Mouse (Mus musculus) activated CD4-positive, CD25-positive, alpha-beta regulatory T cell, adult 9 weeks (primary cell): ENCODE measurements around the gene Opa1. TPM values are rescaled to one million over a fixed set of nuclear protein-coding genes. Genes with fewer than 3 reads are reported as not detected.

Experiments
- polyA plus RNA-seq: library from polyadenylated mRNA; unstranded; fragments of 100-300 nt; shearing (Covaris generic); gene quantifications from one replicate; pipeline ENCODE4 v1.2.1, GENCODE M21; 2017

Gene Opa1
- 45.7 TPM for polyA plus RNA-seq

DNA sequence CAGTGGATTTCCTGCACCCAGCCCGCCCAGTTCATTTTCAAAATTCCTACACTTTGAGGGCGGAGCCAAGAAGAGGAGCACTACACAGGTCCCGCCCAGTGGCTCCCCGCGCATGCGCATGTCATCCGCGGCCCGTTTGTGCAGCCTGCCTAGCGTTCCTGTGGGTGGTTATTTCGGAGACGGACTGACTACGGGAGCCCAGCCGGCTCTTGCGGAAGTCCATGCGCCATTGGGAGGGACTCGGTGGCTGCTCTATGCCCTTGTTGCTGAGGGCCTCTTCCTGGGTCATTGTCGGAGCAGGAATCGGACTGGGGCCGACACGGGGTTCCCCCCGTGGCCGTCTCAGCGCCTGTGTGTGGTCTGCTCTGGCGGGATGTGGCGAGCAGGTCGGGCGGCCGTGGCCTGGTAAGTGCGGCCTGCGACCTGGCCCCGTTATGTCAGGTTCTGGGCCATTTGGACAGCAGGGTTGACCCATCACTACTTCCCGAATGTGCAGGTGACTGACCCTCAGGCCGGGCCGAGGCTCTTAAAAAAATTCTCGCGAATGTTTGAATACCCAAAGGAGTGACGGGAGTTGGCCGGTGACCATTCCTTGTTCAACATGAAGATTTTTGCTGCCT lies at the start of gene Opa1:
TSS of gene Opa1 (plus strand) at position 168 of the 620 bp plus-strand sequence.

DNA sequence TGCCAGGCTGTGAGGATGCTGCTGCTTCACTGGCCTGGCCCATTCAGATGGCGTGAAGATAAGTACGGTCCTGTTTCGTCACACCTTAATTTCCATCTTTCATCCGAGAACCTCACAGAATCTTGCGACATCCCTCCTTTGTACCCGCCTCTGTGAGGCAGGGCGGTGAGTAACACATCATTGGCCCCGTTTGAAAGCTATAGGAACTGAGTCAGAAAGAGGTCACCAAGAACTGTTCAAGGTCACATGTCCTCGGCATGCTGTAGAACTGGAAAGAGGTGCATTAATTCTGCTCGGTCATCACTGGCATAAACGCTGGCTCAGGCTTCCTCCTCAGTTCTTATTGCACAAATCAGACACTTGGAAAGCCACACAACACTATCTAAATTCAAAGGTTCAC lies 34.3 kb upstream of the Opa1 start, which contains the start of gene Atp13a4:
TSS of gene Atp13a4 (minus strand) at position 36 of the 400 bp plus-strand sequence.

Other genes with a start within 250 kb of the Opa1 start
- gene Atp13a5, start 200.6 kb upstream of the Opa1 start, polyA plus RNA-seq, result not detected
- not detected for gene Atp13a4, start 34.5 kb upstream of the Opa1 start, polyA plus RNA-seq